Mouse (Mus musculus): Measurements from ENCODE around the gene Madd.

Madd gene

DNA sequence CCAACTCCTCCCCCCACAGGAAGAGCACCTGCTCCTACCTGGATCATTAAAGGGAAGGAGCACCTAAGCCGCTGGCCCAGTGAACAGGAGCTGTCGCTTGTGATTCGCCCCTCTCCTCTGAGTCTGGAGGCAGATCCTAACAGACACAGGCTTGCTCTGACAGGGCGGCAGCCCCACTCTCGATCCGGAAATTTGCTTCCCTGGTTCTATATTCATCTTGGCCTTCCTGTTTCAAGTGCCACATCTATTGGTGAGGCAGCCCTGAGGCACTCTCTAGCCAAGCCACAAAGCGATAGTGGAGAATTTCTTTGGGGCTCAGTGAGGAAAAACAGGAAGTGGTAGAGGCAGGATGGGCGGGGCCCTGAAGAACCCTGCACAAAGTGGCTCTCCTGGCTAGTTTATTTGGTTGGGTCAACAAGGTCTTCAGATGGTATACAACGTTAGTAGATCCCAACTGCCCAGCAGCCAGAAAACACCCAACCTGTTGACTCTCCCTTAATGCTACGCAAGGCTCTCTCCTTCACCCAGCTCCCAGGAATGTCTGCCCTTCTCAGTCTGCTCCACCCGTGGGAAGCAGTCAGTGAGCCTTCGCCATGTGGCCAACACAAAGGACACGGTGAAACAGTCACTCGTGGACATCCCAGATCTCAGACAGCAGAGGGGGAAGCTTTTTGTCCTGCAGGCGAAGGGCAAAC is at the start of gene Madd:
TSS of gene Madd (minus strand) at position 127 of the 695 bp plus-strand sequence.
- in situ Hi-C loops (cut with MboI, MseI), result no loop called here

DNA sequence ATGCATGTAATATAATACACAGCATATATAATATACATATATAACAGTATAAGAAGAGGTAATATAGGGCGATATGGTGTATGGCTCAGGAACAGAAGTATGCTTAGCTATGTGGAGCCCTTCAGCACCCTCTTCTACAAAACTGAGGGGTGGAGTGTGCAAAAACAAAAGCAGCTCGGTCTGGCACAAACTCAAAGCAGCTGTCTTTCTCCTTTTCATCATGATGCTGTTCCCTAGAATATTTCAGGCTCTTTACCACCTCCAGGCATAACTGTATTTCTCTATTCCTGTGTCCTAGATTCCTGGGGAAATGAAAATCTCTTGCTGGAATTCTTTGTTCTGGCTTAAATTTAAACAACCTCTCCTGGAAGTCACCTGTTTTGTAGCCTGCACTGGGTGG is 46.1 kb upstream of the Madd start:
- in situ Hi-C loops (cut with MboI, MseI), result no loop called here

DNA sequence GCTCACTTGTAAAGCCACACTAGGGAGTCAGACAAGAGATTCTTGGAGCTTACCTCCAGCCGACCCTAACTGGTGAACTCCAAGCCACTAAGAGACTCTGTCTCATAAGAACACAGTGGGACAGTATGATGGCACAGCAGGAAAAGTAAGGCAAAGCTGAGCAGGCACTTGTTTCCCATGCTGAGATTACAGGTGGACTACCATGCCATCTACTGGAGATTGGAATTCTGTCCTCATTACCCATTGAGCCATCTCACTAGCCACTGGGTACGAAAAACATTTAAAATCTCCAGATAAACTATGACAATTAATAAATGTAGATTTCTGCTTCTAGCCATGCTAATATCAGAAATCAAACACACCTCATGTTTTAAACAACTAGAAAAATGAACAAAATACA is 40.0 kb upstream of the Madd start:
- in situ Hi-C loops (cut with MboI, MseI), result no loop called here

DNA sequence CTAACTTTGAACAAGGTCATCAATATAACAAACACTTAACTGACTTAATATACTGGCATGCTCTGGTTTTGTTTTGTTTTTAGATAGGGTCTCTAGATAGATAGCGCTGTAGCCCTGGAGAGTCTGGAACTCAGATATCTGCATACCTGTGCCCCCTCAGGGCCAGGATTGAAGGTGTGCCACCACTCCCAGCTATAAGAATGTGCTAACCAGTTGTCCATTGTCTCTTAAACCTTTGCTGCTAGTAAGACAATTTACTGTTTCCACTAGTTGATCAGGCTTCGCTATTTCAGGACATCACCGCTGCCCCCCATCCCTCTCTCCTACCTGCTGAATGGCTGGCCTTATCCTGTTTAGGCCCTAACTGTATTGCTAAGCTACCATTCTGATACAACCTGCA is 36.9 kb upstream of the Madd start:
- in situ Hi-C loops (cut with MboI, MseI), result no loop called here

DNA sequence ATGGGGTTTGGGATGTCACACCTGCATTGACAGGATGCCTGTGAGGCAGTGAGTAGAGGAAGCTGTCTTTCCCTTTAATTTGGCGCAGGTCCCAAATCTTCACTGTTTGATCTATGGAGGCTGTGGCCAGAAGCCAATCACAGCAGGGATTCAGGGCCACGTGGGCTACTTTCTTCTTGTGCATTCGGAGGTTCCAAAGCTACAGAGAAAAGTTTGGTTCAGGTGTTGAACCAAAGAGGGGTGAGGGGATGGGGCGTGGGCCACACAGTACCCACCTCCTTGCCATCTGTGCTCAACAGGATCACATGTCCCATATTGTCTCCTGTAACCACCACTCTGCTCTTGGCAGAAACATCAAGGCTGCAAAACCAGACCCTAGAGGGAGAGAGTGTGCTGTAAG is 33.4 kb upstream of the Madd start:
- in situ Hi-C loops (cut with MboI, MseI), result no loop called here

DNA sequence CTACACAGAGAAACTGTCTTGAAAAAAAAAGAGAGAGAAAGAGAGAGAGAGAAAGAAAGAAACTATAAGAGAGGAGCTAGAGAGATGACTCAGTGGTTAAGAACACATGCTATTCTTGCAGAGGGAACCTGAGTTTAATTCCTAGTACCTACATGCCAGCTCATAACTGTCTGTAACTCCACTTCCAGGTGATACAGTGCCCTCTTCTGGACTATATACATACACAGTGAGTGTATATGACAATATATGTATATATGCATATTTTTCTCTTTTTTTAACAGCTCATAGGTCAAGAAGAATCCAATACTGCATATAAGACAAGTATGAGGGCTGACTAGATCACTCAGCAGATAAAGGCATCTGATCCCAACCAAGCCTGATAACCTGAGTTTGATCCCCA is 29.7 kb upstream of the Madd start:
- in situ Hi-C loops (cut with MboI, MseI), result loop anchor here in 1 of 2 experiments (5.0 kb wide), 1 partner anchor 81 kb away; no protein-coding TSS in a partner anchor

DNA sequence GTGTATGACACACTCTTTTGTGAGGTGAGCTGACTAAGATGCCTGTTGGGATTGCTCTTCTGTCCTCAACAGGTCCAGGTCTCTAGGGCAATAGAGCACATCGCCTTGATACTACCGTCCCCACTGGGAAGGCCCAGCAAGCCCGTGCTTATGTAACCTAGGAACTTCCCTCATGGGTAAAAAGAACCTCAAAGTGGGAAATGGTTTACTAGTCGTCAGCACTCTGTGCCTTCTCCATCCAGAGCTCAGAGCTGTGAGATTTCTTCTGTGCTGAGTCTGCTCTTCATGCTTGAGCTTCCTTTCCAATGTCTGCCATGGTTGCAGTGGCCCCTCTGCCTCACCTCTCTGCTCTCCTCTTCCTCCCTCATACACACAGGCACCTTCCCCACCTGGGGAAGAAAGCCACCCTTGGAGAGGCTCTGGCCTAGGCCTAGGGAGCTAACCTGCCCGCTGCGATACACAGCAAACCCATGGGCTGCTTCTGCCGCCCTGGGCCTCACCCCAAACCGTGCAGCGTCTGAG is 22.7 kb upstream of the Madd start:
- in situ Hi-C loops (cut with MboI, MseI), result no loop called here

DNA sequence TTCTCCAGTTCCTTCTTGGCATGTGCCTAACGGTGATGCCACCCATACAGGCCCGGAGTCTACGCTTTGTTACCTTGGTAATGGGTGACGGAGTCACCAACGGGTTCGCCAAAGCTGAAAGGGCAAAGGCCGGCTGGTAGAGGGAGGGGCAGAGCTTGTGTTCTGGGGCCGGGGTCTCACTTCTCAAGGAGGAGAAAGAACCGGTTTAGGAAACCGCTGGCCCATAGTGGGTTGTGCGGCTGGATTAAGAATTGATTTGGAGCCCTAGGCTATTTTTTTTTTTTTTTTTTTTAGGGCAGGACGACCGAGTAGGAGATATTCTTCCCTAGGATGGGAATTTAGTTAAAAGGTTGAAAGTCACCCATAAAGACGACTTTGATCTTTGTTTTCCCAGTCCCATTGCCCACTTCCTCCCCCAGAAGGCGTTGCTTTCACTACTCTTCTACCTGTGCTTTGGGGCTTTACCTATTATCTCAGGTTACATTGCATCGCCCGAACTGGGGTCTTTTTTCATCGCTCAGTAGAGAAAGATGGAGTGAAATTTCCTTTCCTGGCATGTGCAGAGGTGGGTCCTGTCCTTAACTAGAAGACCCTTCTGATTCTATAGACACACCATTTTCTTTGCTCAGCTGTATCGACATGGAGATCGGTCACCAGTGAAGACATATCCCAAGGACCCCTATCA is 19.5 kb upstream of the Madd start:
- in situ Hi-C loops (cut with MboI, MseI), result no loop called here

DNA sequence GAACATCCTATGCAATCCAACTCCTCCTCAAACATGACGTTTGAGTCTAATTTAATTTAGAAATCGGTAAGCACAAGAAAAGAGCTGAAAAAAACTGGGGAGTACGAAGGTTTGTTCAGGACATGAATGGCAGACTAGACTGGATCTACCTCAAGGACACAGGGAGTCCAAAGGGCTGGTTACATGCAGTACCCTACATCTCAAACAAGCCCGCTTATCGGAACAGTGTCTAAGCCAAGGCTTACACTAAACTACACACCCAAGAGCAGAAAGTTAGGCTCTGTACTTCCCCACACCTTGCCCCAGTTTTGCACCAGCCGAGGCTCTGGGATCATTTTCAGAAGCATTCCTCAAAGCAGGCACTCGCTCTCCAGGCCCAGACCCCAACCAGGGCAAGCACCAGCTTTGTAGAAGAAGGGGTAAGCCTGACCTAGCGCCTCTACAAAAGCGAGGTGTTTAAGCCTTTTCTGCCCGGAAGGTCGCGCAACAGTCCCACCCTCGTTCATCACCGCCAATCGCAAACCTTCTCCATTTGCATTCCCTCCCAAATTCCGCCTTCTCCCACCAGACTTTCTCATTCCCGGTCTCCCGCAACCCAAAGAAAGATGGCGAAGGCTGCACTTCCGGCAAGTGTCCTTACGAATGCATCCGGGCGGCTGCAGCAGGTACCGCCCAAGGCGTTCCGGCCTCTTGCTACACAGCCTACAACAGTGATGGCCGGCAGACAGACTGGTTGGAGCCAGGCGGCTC is 18.8 kb upstream of the Madd start, which contains the start of the genes Nr1h3 and Acp2:
TSS of gene Nr1h3 (minus strand) at position 613 of the 750 bp plus-strand sequence.
TSS of gene Acp2 (plus strand) at position 664 of the 750 bp plus-strand sequence.
- in situ Hi-C loops (cut with MboI, MseI), result no loop called here

DNA sequence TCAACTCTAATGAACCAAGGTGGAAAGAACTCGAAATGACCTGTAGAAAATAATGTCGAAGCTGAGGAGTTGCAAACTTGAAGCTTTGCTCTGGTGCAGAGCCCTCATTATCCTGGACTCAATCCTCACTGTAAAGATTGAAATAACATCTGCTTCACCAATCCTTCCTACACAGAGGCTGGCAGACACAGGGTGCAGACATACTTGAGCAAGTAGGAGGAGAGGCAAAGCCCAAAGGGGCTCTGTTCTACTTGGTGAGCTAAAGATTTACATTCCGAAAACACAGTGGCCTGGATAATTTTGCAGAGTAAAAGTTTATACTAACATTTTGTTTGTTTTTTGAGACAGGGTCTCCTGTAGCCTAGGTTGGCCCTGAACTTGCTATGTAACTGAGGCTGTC is 15.3 kb upstream of the Madd start:
- in situ Hi-C loops (cut with MboI, MseI), result loop anchor here in 1 of 2 experiments (10.0 kb wide), 1 partner anchor 246 kb away; the partner anchor contains the start of gene 1110051M20Rik

DNA sequence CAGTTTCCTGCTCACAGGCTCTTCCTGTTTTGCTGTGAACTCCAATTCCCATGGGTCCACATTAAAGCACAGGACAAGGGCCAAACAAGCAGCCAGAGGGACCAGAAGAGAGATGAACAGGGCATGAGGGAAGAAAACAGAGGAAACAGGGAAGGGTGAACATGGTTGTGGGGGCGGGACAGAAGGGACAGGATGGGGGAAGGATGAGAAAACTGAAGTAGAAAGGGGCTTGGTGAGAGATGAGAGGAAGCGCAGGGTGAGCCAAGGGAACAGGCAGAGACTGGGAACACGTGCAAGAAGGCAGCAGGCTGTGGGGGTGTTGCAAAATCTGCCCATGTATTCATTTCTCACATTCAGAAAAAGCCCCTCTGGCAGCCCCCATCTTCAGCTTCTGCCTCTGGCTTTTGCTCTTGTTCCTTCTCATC is 13.0 kb upstream of the Madd start:
- in situ Hi-C loops (cut with MboI, MseI), result loop anchor here in 1 of 2 experiments (10.0 kb wide), 1 partner anchor 248 kb away; the partner anchor contains the start of gene 1110051M20Rik

DNA sequence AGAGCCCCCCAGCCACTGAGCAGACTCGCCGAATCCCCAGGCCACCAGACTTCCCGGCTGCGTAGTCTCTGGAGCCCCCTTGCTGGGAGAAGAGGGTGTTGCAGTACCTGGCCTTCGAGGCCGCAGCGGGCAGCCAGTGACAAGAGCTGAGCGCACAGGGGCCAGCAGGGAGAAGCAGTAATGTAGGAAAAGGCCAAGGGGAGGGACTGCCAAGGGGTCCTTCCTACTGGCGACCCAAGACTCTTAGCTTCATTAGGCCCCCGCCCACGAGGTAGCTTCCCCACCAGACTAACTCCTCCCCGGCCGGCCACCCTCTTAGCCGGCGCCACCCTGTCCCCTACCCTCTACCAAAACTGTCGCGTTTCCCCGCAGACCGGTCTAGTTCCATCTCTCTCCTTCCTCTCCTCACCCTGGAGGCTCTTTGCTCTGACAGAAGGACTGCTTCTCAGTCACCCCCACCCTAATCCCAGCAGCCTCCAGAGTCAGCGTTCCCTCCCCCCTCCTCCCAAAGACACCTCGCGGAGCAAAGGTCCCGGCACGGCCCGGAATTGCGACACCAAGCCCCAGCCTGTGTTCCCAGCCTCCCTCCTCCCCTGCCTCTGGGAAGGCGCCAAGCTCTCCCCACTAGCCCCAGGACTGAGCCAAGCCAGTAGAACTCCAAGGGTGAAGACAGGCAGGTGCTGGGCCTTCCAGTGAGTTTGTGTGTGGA is 11.1 kb upstream of the Madd start:
- in situ Hi-C loops (cut with MboI, MseI), result loop anchor here in 1 of 2 experiments (10.0 kb wide), 1 partner anchor 250 kb away; the partner anchor contains the start of gene 1110051M20Rik

DNA sequence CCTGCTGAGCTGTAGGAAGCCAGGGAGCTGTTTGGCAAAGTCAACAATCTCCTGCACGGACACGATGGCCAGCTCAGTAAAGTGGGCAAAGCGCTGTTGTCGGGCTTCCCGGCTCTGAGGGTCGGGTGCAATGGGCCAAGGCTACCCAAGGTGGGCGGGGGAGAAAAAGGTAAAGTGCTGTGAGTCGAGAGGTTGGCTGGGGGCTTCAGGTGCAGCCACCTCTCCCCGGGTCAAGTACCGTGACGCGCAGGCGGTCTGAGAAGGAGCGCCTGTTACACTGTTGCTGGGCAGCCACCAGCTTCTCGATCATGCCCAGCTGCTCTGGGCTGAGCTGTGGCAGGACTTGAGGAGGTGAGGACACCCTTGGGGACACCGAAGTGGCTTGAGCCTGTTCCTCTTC is 6.9 kb upstream of the Madd start:
- in situ Hi-C loops (cut with MboI, MseI), result loop anchor here in 1 of 2 experiments (10.0 kb wide), 1 partner anchor 254 kb away; the partner anchor contains the start of gene 1110051M20Rik

DNA sequence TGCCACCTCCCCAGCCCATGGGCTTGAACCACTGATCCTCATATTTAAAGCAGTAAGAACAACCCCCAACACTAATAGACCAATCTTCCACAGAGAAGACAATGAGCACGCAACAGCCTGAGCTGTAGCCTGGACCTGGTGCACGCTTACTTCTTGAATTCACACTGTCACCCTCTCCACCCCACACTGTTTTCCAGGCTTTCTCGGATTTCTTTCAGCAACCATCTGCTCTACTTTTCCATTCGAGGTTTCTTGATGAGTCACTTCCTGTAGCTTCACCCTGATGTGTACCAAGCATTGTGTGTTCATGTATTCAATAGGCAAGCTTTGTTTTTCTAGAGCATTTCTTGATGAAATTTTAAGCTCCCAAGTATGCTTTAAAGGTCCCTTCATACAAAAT is 3.8 kb upstream of the Madd start:
- in situ Hi-C loops (cut with MboI, MseI), result no loop called here

DNA sequence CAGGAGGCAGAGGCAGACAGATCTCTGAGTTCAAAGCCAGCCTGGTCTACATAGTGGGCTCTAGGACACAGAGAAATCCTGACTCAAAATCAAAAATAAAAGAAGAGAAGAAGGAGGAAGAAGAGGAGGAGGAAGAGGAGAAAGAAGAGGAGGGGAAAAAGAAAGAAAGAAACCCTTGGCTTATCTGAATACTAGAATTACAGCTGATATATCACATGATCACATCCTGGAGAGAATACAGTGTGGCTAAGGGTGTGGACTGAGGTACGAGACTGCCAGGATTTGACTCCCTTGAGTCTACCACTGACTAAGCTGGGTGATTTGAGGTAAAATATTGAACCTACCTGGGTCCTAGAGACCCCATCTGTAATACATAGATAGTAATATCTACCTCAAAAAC is 2.6 kb upstream of the Madd start:
- in situ Hi-C loops (cut with MboI, MseI), result no loop called here

DNA sequence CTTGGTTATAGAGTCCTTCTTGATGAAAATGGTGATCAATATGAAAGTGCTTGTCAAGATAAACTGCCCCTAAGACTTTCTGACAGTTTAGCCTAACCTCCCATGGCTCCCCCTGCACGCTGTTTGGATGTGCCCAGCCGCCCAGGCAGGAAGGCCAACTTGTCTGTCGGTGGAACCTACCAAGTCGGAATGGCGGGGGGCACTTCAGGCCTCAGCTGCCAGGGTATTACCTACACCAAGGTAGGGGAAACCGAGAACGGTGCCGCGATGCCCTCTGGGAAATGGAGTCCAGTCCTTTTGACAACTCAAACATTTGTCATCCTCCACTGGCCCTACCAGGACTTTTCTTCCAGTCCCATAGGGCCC is 506 bp downstream of the Madd start:
- in situ Hi-C loops (cut with MboI, MseI), result no loop called here

DNA sequence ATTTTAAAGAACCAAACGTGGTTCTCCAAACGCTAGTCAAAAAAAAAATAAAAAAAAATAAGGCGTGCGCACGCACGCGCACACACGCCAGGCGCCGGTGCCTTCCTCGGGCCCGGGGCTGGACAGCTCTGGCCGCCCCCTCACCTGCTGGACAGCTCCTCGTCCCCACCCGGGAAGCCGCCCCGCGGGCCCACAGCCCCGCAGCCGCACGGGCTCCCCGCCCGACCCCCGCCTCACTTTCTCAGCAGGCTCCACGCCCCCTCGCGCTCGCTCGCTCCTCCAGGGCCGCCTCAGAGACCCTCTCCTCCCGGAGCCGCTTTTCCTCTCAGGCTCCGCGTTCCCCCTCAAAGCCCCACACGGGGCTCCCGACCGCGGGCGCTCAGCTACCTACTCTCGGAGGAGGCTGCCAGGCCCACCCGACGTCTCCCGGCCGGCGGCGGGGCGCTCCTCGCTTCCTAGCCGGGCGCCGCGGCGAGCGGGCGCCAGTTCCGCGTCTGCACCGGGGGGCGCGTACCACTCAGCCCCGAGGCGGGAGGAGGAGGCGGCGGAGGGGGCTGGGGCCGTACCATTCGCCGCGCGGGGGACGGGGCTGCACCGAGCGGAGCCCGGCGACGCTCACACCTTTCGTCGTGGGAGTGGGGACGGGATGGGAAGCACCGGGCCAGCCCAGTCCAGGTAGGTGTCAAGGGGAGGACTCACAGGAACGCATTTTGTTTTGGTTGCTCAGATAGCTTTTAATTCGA is 1.1 kb downstream of the Madd start:
- in situ Hi-C loops (cut with MboI, MseI), result no loop called here

DNA sequence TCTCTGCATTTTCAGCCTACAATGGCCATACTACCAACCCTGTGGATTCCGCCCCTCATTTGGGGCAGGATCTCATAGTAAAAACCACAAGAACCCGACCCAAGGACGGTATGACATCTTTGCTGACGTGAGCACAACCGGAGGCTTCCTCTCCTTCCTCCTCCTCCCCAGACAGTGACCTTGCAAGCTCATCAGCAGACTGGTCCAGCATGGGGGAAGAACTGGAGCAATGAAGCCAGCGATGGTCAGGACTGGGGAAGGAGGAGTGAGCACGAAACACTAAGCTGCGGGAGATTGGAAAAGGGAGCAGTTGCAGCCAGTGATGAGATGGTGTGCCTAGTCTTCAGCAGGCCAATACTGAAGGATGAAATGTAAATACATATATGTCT is 1.6 kb downstream of the Madd start:
- in situ Hi-C loops (cut with MboI, MseI), result no loop called here

DNA sequence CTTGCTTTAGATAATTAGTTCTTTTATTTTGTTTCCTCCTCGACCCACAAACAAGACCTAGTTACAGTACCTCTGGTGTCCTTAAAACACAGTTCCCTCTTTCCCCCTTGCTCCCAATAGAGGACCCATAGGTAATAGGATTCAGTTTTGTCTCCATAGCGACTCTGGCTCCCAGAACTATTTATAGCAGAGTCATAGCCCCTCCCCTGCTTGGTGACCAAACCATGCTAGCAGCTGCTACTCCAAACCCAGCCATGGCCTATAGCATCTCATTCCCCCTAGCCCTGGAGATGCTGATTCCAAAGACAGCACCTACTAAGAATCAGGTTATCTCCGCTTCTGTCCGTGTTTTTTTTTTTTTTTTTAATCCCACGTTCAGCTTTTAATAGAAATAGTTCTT is 2.9 kb downstream of the Madd start:
- in situ Hi-C loops (cut with MboI, MseI), result no loop called here

DNA sequence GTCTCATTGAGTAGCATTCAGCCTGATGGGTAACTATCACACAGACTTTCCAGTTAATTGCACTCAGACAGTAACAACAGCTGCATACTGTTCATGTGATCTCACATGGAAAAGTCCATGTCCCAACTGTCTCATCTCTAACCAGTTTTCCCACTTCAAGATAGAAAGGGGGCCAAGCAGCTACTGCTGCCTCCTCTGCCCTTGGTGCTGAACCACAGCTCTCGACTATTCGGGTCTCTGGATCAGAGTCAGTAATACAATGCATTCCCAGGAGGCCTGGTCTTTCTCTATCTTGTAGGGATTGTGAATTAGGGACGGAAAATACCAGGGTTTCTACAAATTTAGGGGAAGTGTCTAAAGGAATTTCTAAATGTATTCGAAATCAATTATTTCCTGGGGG is 3.8 kb downstream of the Madd start:
- in situ Hi-C loops (cut with MboI, MseI), result no loop called here

DNA sequence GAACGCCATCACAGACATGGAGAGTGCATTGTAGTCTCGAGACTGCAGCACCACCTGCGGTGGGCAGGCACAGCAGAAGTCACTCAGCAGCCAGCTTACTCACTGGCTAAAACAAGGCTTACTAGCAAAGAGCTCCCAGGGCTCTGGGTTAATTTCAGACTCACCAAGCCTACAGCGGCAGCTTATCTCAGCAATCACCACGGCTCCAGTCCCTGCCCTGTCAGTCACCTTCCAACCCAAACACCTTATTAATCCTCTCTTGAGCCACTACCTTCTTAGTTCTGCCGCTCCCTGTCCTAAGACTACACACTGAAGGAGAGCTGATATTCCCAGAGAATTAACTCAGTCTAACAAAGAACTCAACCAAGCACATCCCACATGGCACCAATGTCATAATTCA is 7.4 kb downstream of the Madd start:
- in situ Hi-C loops (cut with MboI, MseI), result no loop called here

Measured in T-helper 17 cell (primary cell).